Mouse (Mus musculus) ovary, postnatal 36 days (tissue): ENCODE data around the gene Zfp658.

ENCODE experiments used
- DNase-seq: peaks from one replicate; pipeline ENCODE4 v3.0.0; 2022; ENCODE audit warnings: low spot score, mixed read lengths

The Zfp658 gene

GRCm38 (mm10) chr7:43562006-43562633, at the start of gene Zfp658:
Gene Zfp658 (plus strand): TSS chr7:43562256.
- DNase-seq, result peak; percentile 80

GRCm38 (mm10) chr7:43512519-43512918, 49.5 kb upstream of the Zfp658 start:
- no peak for DNase-seq

- DNase-seq, result no peak
Measured at GRCm38 (mm10) chr7:43515076-43515475, 47.0 kb upstream of the Zfp658 start.

- no peak for DNase-seq
Measured at GRCm38 (mm10) chr7:43518341-43518740, 43.7 kb upstream of the Zfp658 start.

- no peak for DNase-seq
Measured at GRCm38 (mm10) chr7:43522776-43523175, 39.3 kb upstream of the Zfp658 start.

- no peak for DNase-seq
Measured at GRCm38 (mm10) chr7:43525313-43525712, 36.7 kb upstream of the Zfp658 start.

GRCm38 (mm10) chr7:43530216-43530785, 31.8 kb upstream of the Zfp658 start:
- DNase-seq, result no peak

- no peak for DNase-seq
Measured at GRCm38 (mm10) chr7:43532936-43533505, 29.0 kb upstream of the Zfp658 start.

GRCm38 (mm10) chr7:43538524-43538923, 23.5 kb upstream of the Zfp658 start:
- no peak for DNase-seq

- no peak for DNase-seq
Measured at GRCm38 (mm10) chr7:43544225-43544977, 17.7 kb upstream of the Zfp658 start, which contains the start of gene Cd33. Gene Cd33 (minus strand): TSS chr7:43544428.

- no peak for DNase-seq
Measured at GRCm38 (mm10) chr7:43545656-43546545, 16.2 kb upstream of the Zfp658 start.

GRCm38 (mm10) chr7:43547666-43548065, 14.4 kb upstream of the Zfp658 start:
- DNase-seq, result no peak

GRCm38 (mm10) chr7:43548206-43548605, 13.8 kb upstream of the Zfp658 start:
- DNase-seq, result no peak

GRCm38 (mm10) chr7:43553153-43553552, 8.9 kb upstream of the Zfp658 start:
- no peak for DNase-seq

GRCm38 (mm10) chr7:43554550-43554949, 7.5 kb upstream of the Zfp658 start:
- no peak for DNase-seq

- DNase-seq, result no peak
Measured at GRCm38 (mm10) chr7:43555351-43555750, 6.7 kb upstream of the Zfp658 start.

GRCm38 (mm10) chr7:43556901-43557300, 5.2 kb upstream of the Zfp658 start:
- DNase-seq, result no peak

- peak; percentile 10 for DNase-seq
Measured at GRCm38 (mm10) chr7:43562651-43563070, 605 bp downstream of the Zfp658 start.

- no peak for DNase-seq
Measured at GRCm38 (mm10) chr7:43563300-43563699, 1.2 kb downstream of the Zfp658 start.

GRCm38 (mm10) chr7:43571216-43571615, 9.2 kb downstream of the Zfp658 start:
- DNase-seq, result no peak

- peak; percentile 87 for DNase-seq
Measured at GRCm38 (mm10) chr7:43579440-43580171, 17.6 kb downstream of the Zfp658 start, which contains the start of gene Zfp719. Gene Zfp719 (plus strand): TSS chr7:43579610.
